Mouse (Mus musculus): ENCODE data around the gene Ak4.

Ak4 gene

GRCm38 (mm10) chr4:101460114-101460513 lies 41.0 kb downstream of the Ak4 start:
- no peak for DNase-seq (ENCODE audit: low read depth)

GRCm38 (mm10) chr4:101462065-101462464 lies 43.0 kb downstream of the Ak4 start:
- no peak for DNase-seq (ENCODE audit: low read depth)

- DNase-seq (ENCODE audit: low read depth), result no peak
Observed at GRCm38 (mm10) chr4:101466264-101466663, 47.2 kb downstream of the Ak4 start.

GRCm38 (mm10) chr4:101469242-101469641 lies 50.2 kb downstream of the Ak4 start:
- no peak for DNase-seq (ENCODE audit: low read depth)

GRCm38 (mm10) chr4:101470543-101470942 lies 51.5 kb downstream of the Ak4 start:
- DNase-seq (ENCODE audit: low read depth), result peak; percentile 57

- peak; percentile 75 for DNase-seq (ENCODE audit: low read depth)
Observed at GRCm38 (mm10) chr4:101472767-101473166, 53.7 kb downstream of the Ak4 start.

GRCm38 (mm10) chr4:101490320-101490917 lies 71.3 kb downstream of the Ak4 start:
- DNase-seq (ENCODE audit: low read depth), result no peak

GRCm38 (mm10) chr4:101491704-101492103 lies 72.6 kb downstream of the Ak4 start:
- no peak for DNase-seq (ENCODE audit: low read depth)

- no peak for DNase-seq (ENCODE audit: low read depth)
Observed at GRCm38 (mm10) chr4:101493611-101494197, 74.6 kb downstream of the Ak4 start.

- no peak for DNase-seq (ENCODE audit: low read depth)
Observed at GRCm38 (mm10) chr4:101496188-101496533, 77.1 kb downstream of the Ak4 start.

- DNase-seq (ENCODE audit: low read depth), result no peak
Observed at GRCm38 (mm10) chr4:101496534-101497237, 77.6 kb downstream of the Ak4 start, which contains the start of gene Dnajc6. Dnajc6 (plus strand) TSS chr4:101496648.

GRCm38 (mm10) chr4:101497336-101497735 lies 78.3 kb downstream of the Ak4 start:
- DNase-seq (ENCODE audit: low read depth), result no peak

GRCm38 (mm10) chr4:101504470-101505007 lies 85.5 kb downstream of the Ak4 start:
- DNase-seq (ENCODE audit: low read depth), result no peak

- no peak for DNase-seq (ENCODE audit: low read depth)
Observed at GRCm38 (mm10) chr4:101505966-101506365, 86.9 kb downstream of the Ak4 start.

GRCm38 (mm10) chr4:101506372-101506771 lies 87.3 kb downstream of the Ak4 start:
- no peak for DNase-seq (ENCODE audit: low read depth)

GRCm38 (mm10) chr4:101507571-101508422 lies 88.7 kb downstream of the Ak4 start:
- no peak for DNase-seq (ENCODE audit: low read depth)

- no peak for DNase-seq (ENCODE audit: low read depth)
Observed at GRCm38 (mm10) chr4:101508431-101508830, 89.4 kb downstream of the Ak4 start.

- DNase-seq (ENCODE audit: low read depth), result no peak
Observed at GRCm38 (mm10) chr4:101508851-101509577, 89.9 kb downstream of the Ak4 start.

GRCm38 (mm10) chr4:101510111-101510903 lies 91.2 kb downstream of the Ak4 start:
- no peak for DNase-seq (ENCODE audit: low read depth)

GRCm38 (mm10) chr4:101510904-101511210 lies 91.8 kb downstream of the Ak4 start:
- no peak for DNase-seq (ENCODE audit: low read depth)
